Comparison of ENCODE assay signal across 21 mouse cellular contexts in genomic region chr5:12948472-12948871, GRCm38 (mm10).
"Had no signal": no experiment of that assay in that cellular context is flagged by ENCODE, and none has a peak within 500 bp of the region (broad histone marks: within the 10 kb centered on the region; RNA-seq: fewer than 3 reads in every experiment).

No protein-coding gene starts in this region.

- H3K36me3 ChIP-seq: limb, embryonic 15.5 days; lung, embryonic 15.5 days; midbrain, embryonic 10.5 days; midbrain, embryonic 13.5 days; neural tube, embryonic 13.5 days had no signal

- H3K4me3 ChIP-seq: limb, embryonic 15.5 days; lung, embryonic 15.5 days; megakaryocyte, embryonic 14.5 days; midbrain, embryonic 10.5 days; midbrain, embryonic 13.5 days; myocyte; neural tube, embryonic 13.5 days had no signal

- H3K4me1 ChIP-seq: lung, embryonic 15.5 days; midbrain, embryonic 10.5 days; midbrain, embryonic 13.5 days; neural tube, embryonic 13.5 days had no signal

- H3K27me3 ChIP-seq: limb, embryonic 15.5 days; lung, embryonic 15.5 days; megakaryocyte, embryonic 14.5 days; midbrain, embryonic 13.5 days; neural tube, embryonic 13.5 days had no signal

- H3K4me2 ChIP-seq: limb, embryonic 15.5 days; liver, embryonic 11.5 days; lung, embryonic 15.5 days; midbrain, embryonic 13.5 days; neural tube, embryonic 13.5 days had no signal

- H3K27ac ChIP-seq: limb, embryonic 15.5 days; liver, embryonic 14.5 days; lung, embryonic 15.5 days; midbrain, embryonic 10.5 days; midbrain, embryonic 13.5 days; neural tube, embryonic 13.5 days had no signal

- H3K9ac ChIP-seq: limb, embryonic 15.5 days; liver, embryonic 14.5 days; liver, postnatal 0 days; lung, embryonic 15.5 days; midbrain, embryonic 13.5 days; neural tube, embryonic 13.5 days had no signal

- ATAC-seq: intestine, embryonic 16.5 days; liver, postnatal 0 days; midbrain, embryonic 13.5 days; midbrain, embryonic 16.5 days had no signal

- H3K9me3 ChIP-seq: limb, embryonic 15.5 days; lung, embryonic 15.5 days; megakaryocyte, embryonic 14.5 days; midbrain, embryonic 10.5 days; midbrain, embryonic 13.5 days; neural tube, embryonic 13.5 days had no signal

- DNase-seq: kidney, adult 18-20 months; kidney, adult 9 months; kidney, postnatal 14 days; kidney, postnatal 4 days; layer of hippocampus, adult 9-11 months; liver, postnatal 0 days; lung, postnatal 36 days; retina, postnatal 1 day; thymus, adult 18-20 months; thymus, postnatal 4 days had no signal
